Mouse (Mus musculus): ENCODE results near the gene Nol10. TPM values are rescaled to one million over a fixed set of nuclear protein-coding genes. Genes with fewer than 3 reads are reported as not detected.
A peak's percentile ranks its signal among the peaks of the same experiment; 100 is the strongest.

Nol10 gene
- polyA plus RNA-seq, 2 experiments: 7.4 to 10.0 TPM

- Histone ChIP-seq H3K4me2 (ENCODE audit: low read depth) (no peak overlapping the region), H3K4me3 (ENCODE audit: insufficient read depth in 1 of 2, low read depth in 2 of 2, low read length in 2 of 2) (no peak overlapping the region), H3K27ac (no peak overlapping the region), H3K9me3 (ENCODE audit: control insufficient read depth, low read length) (no peaks in the 10 kb centered on the region), H3K4me1 (replicated peaks; ENCODE audit: control insufficient read depth in 2 of 2, insufficient read depth in 2 of 2, low read length in 1 of 2) (no peaks in the 10 kb centered on the region), H3K27me3 (ENCODE audit: control insufficient read depth, insufficient read depth, low read length) (no peaks in the 10 kb centered on the region), H3K9ac (replicated peaks) (no peak overlapping the region), H3K36me3 (replicated peaks; ENCODE audit: control insufficient read depth, insufficient read depth, low read depth) (peaks cover 26% of the 10 kb centered on the region)
- DNase-seq (ENCODE audit: low read depth in 3 of 3, low spot score in 3 of 3): no peak
- no peak for ATAC-seq (ENCODE audit: insufficient read depth)
- TF ChIP-seq CTCF (IDR thresholded peaks at IDR 0.05; ENCODE audit: low read depth): no peak
- no peak for TF ChIP-seq EP300 (IDR thresholded peaks at IDR 0.05; ENCODE audit: low read depth)
- 80% methylated on average over 7 of the region's 7 CpGs for WGBS (ENCODE audit: insufficient replicate concordance)
Measured at GRCm38 (mm10) chr12:17369551-17370325, 21.5 kb downstream of the Nol10 start.

- Histone ChIP-seq H3K9ac (replicated peaks) (no peak overlapping the region), H3K4me1 (replicated peaks; ENCODE audit: control insufficient read depth in 2 of 2, insufficient read depth in 2 of 2, low read length in 1 of 2) (no peaks in the 10 kb centered on the region), H3K4me3 (ENCODE audit: insufficient read depth in 1 of 2, low read depth in 2 of 2, low read length in 2 of 2) (no peak overlapping the region), H3K36me3 (replicated peaks; ENCODE audit: control insufficient read depth, insufficient read depth, low read depth) (peaks cover 26% of the 10 kb centered on the region), H3K27ac (no peak overlapping the region), H3K9me3 (ENCODE audit: control insufficient read depth, low read length) (no peaks in the 10 kb centered on the region), H3K4me2 (ENCODE audit: low read depth) (no peak overlapping the region), H3K27me3 (ENCODE audit: control insufficient read depth, insufficient read depth, low read length) (no peaks in the 10 kb centered on the region)
- ATAC-seq (ENCODE audit: insufficient read depth): no peak
- peak; percentile 73 for TF ChIP-seq CTCF (IDR thresholded peaks at IDR 0.05; ENCODE audit: low read depth)
- no peak for TF ChIP-seq EP300 (IDR thresholded peaks at IDR 0.05; ENCODE audit: low read depth)
- DNase-seq (ENCODE audit: low read depth in 3 of 3, low spot score in 3 of 3): no peak
- 78% methylated on average over 8 of the region's 8 CpGs for WGBS (ENCODE audit: insufficient replicate concordance)
Measured at GRCm38 (mm10) chr12:17371589-17372235, 23.5 kb downstream of the Nol10 start.

DNA sequence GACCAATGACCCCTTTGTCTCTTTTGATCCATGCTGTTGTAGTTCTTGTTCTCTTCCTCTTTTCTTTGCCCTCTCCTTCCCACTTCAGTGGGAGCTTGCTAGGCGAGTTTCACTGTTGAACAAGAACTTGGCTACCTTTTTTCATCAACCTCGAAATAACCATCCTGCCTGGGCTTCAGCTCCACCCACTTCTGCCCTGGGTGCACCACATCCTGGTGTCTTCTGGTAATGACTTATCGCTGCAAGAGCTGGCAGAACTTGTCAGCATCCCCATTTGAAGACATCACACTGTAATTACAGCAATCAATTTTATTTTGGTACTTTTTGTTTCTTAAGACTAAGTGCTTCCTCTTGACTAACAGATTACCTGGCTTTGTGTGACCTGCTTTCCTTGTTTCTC, 24.4 kb downstream of the Nol10 start:
- no peak overlapping the region for H3K4me3 ChIP-seq (ENCODE audit: insufficient read depth in 1 of 2, low read depth in 2 of 2, low read length in 2 of 2)
- peaks cover 26% of the 10 kb centered on the region for H3K36me3 ChIP-seq (replicated peaks; ENCODE audit: control insufficient read depth, insufficient read depth, low read depth)
- no peaks in the 10 kb centered on the region for H3K27me3 ChIP-seq (ENCODE audit: control insufficient read depth, insufficient read depth, low read length)
- H3K9me3 ChIP-seq (ENCODE audit: control insufficient read depth, low read length): no peaks in the 10 kb centered on the region
- ATAC-seq (ENCODE audit: insufficient read depth) (no peak), DNase-seq (ENCODE audit: low read depth in 3 of 3, low spot score in 3 of 3) (no peak)
- 62% methylated on average over 3 of the region's 3 CpGs for WGBS (ENCODE audit: insufficient replicate concordance)
- H3K4me1 ChIP-seq (replicated peaks; ENCODE audit: control insufficient read depth in 2 of 2, insufficient read depth in 2 of 2, low read length in 1 of 2): no peaks in the 10 kb centered on the region
- no peak overlapping the region for H3K9ac ChIP-seq (replicated peaks)
- H3K27ac ChIP-seq: no peak overlapping the region
- H3K4me2 ChIP-seq (ENCODE audit: low read depth): no peak overlapping the region
- no peak for TF ChIP-seq EP300 (IDR thresholded peaks at IDR 0.05; ENCODE audit: low read depth)
- TF ChIP-seq CTCF (IDR thresholded peaks at IDR 0.05; ENCODE audit: low read depth): no peak

DNA sequence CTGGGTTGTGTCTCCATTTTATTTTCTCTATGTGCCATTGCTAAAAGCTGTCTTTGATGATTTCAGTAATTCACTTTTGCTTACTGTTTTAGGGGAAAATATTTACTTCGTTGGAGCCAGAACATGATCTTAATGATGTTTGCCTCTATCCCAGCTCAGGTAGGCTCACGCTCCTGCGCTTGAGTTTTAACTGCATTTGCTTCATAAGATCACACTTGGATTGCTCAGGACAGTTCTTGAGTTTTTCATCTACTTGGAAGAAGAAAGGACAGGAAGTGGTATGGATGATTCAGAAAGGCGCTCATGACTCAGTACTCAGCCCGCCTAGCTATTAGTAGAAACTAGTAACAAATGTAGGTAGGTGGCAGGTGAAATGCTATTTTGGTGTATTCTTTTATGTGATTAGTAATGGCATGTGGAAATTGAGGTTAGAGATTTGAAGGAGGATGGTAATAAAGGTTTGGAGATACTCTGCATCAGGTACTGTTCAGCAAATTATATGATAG, 25.3 kb downstream of the Nol10 start:
- Histone ChIP-seq H3K9me3 (ENCODE audit: control insufficient read depth, low read length) (no peaks in the 10 kb centered on the region), H3K27me3 (ENCODE audit: control insufficient read depth, insufficient read depth, low read length) (no peaks in the 10 kb centered on the region), H3K4me1 (replicated peaks; ENCODE audit: control insufficient read depth in 2 of 2, insufficient read depth in 2 of 2, low read length in 1 of 2) (no peaks in the 10 kb centered on the region), H3K4me2 (ENCODE audit: low read depth) (no peak overlapping the region), H3K9ac (replicated peaks) (no peak overlapping the region), H3K4me3 (ENCODE audit: insufficient read depth in 1 of 2, low read depth in 2 of 2, low read length in 2 of 2) (no peak overlapping the region), H3K27ac (no peak overlapping the region), H3K36me3 (replicated peaks; ENCODE audit: control insufficient read depth, insufficient read depth, low read depth) (peaks cover 28% of the 10 kb centered on the region)
- TF ChIP-seq EP300 (IDR thresholded peaks at IDR 0.05; ENCODE audit: low read depth): no peak
- no peak for TF ChIP-seq CTCF (IDR thresholded peaks at IDR 0.05; ENCODE audit: low read depth)
- ATAC-seq (ENCODE audit: insufficient read depth) (no peak), DNase-seq (ENCODE audit: low read depth in 3 of 3, low spot score in 3 of 3) (no peak)
- WGBS (ENCODE audit: insufficient replicate concordance): 87% methylated on average over 5 of the region's 5 CpGs

DNA sequence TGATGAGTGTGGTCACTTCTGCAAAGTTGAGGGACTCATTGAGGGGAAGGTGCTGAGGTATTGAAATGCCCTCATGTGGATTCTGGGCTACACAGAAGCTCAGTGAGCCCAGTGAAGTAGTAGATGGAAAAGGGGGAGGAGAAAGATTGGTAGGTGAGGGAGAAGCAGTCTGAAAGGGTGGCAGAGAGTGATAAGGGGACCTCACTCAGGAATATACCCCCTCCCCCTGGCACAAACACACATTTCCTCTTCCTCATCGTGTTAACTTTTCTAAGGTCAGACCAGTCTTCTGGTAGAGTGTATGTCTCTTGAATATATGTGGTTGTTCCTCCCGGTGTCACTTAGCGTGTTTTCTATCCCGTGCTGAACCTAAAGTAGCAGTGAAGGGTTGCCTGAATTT, 27.0 kb downstream of the Nol10 start:
- peaks cover 21% of the 10 kb centered on the region for H3K36me3 ChIP-seq (replicated peaks; ENCODE audit: control insufficient read depth, insufficient read depth, low read depth)
- WGBS (ENCODE audit: insufficient replicate concordance): 68% methylated on average over 4 of the region's 4 CpGs
- no peak for DNase-seq (ENCODE audit: low read depth in 3 of 3, low spot score in 3 of 3)

More for the DNA sequence above, 27.0 kb downstream of the Nol10 start:
- Histone ChIP-seq H3K9ac (replicated peaks) (no peak overlapping the region), H3K4me1 (replicated peaks; ENCODE audit: control insufficient read depth in 2 of 2, insufficient read depth in 2 of 2, low read length in 1 of 2) (no peaks in the 10 kb centered on the region), H3K27ac (no peak overlapping the region), H3K4me3 (ENCODE audit: insufficient read depth in 1 of 2, low read depth in 2 of 2, low read length in 2 of 2) (no peak overlapping the region), H3K9me3 (ENCODE audit: control insufficient read depth, low read length) (no peaks in the 10 kb centered on the region), H3K27me3 (ENCODE audit: control insufficient read depth, insufficient read depth, low read length) (no peaks in the 10 kb centered on the region), H3K4me2 (ENCODE audit: low read depth) (no peak overlapping the region)
- ATAC-seq (ENCODE audit: insufficient read depth): no peak
- TF ChIP-seq CTCF (IDR thresholded peaks at IDR 0.05; ENCODE audit: low read depth) (no peak), EP300 (IDR thresholded peaks at IDR 0.05; ENCODE audit: low read depth) (no peak)
